Mouse (Mus musculus): ENCODE data around the gene D630045J12Rik.

D630045J12Rik gene

GRCm38 (mm10) chr6:38131801-38132231 lies 122.0 kb downstream of the D630045J12Rik start:
- DNase-seq (ENCODE audit: low read depth), result no peak

- DNase-seq (ENCODE audit: low read depth), result no peak
These were observed 123.9 kb downstream of the D630045J12Rik start for GRCm38 (mm10) chr6:38129883-38130282.

GRCm38 (mm10) chr6:38128115-38128514 lies 125.7 kb downstream of the D630045J12Rik start:
- DNase-seq (ENCODE audit: low read depth), result no peak

GRCm38 (mm10) chr6:38125462-38125861 lies 128.3 kb downstream of the D630045J12Rik start:
- no peak for DNase-seq (ENCODE audit: low read depth)

GRCm38 (mm10) chr6:38124882-38125281 lies 128.9 kb downstream of the D630045J12Rik start:
- no peak for DNase-seq (ENCODE audit: low read depth)

GRCm38 (mm10) chr6:38124207-38124835 lies 129.5 kb downstream of the D630045J12Rik start, which contains the start of gene Atp6v0a4:
Atp6v0a4 (minus strand) TSS chr6:38124586.
- no peak for DNase-seq (ENCODE audit: low read depth)

- no peak for DNase-seq (ENCODE audit: low read depth)
These were observed 130.2 kb downstream of the D630045J12Rik start for GRCm38 (mm10) chr6:38123471-38124206.

- DNase-seq (ENCODE audit: low read depth), result no peak
These were observed 131.0 kb downstream of the D630045J12Rik start for GRCm38 (mm10) chr6:38122791-38123190.

- no peak for DNase-seq (ENCODE audit: low read depth)
These were observed 132.0 kb downstream of the D630045J12Rik start for GRCm38 (mm10) chr6:38121843-38122242.

GRCm38 (mm10) chr6:38120681-38121371 lies 133.0 kb downstream of the D630045J12Rik start:
- DNase-seq (ENCODE audit: low read depth), result no peak

- DNase-seq (ENCODE audit: low read depth), result no peak
These were observed 135.5 kb downstream of the D630045J12Rik start for GRCm38 (mm10) chr6:38118341-38118740.

GRCm38 (mm10) chr6:38116107-38116770 lies 137.6 kb downstream of the D630045J12Rik start:
- DNase-seq (ENCODE audit: low read depth), result no peak

- DNase-seq (ENCODE audit: low read depth), result no peak
These were observed 142.9 kb downstream of the D630045J12Rik start for GRCm38 (mm10) chr6:38110859-38111258.

GRCm38 (mm10) chr6:38109871-38110270 lies 143.9 kb downstream of the D630045J12Rik start:
- no peak for DNase-seq (ENCODE audit: low read depth)

- no peak for DNase-seq (ENCODE audit: low read depth)
These were observed 144.5 kb downstream of the D630045J12Rik start, which contains the start of gene Tmem213 for GRCm38 (mm10) chr6:38109160-38109795. Tmem213 (plus strand) TSS chr6:38109255.

GRCm38 (mm10) chr6:38108449-38108848 lies 145.4 kb downstream of the D630045J12Rik start:
- no peak for DNase-seq (ENCODE audit: low read depth)

GRCm38 (mm10) chr6:38105924-38106323 lies 147.9 kb downstream of the D630045J12Rik start:
- no peak for DNase-seq (ENCODE audit: low read depth)

GRCm38 (mm10) chr6:38103775-38104174 lies 150.0 kb downstream of the D630045J12Rik start:
- DNase-seq (ENCODE audit: low read depth), result no peak

GRCm38 (mm10) chr6:38102216-38102795 lies 151.5 kb downstream of the D630045J12Rik start:
- DNase-seq (ENCODE audit: low read depth), result no peak

- DNase-seq (ENCODE audit: low read depth), result no peak
These were observed 156.8 kb downstream of the D630045J12Rik start for GRCm38 (mm10) chr6:38096961-38097370.

GRCm38 (mm10) chr6:38094701-38095100 lies 159.1 kb downstream of the D630045J12Rik start:
- no peak for DNase-seq (ENCODE audit: low read depth)

Measured in c-Kit-positive CD71-positive TER-119-negative erythroid progenitor cells, embryonic 14.5 days (primary cell).